Mouse (Mus musculus) gonadal fat pad, adult 2 months (tissue): ENCODE results near the gene Hdlbp. TPM values are rescaled to one million over a fixed set of nuclear protein-coding genes. Genes with fewer than 3 reads are reported as not detected.
A peak's percentile ranks its signal among the peaks of the same experiment; 100 is the strongest.
"Not testable (repeated sequence)": the region's sequence is repeated elsewhere in the genome, so short reads cannot be mapped to it uniquely, and the experiment has no call there.

Source experiments
- DNase-seq: peaks from one replicate; pipeline ENCODE4 v3.0.0-alpha.2; 2012; ENCODE audit warnings: low read depth
- polyA plus RNA-seq: library from polyadenylated mRNA; depleted of rRNA; stranded (reverse); fragments of >200 nt; gene quantifications from 2 replicates; pipeline ENCODE4 v1.2.3, GENCODE M21; 2012; rRNA removed

The Hdlbp gene
- 134 and 136 TPM in 2 replicates for polyA plus RNA-seq

DNA sequence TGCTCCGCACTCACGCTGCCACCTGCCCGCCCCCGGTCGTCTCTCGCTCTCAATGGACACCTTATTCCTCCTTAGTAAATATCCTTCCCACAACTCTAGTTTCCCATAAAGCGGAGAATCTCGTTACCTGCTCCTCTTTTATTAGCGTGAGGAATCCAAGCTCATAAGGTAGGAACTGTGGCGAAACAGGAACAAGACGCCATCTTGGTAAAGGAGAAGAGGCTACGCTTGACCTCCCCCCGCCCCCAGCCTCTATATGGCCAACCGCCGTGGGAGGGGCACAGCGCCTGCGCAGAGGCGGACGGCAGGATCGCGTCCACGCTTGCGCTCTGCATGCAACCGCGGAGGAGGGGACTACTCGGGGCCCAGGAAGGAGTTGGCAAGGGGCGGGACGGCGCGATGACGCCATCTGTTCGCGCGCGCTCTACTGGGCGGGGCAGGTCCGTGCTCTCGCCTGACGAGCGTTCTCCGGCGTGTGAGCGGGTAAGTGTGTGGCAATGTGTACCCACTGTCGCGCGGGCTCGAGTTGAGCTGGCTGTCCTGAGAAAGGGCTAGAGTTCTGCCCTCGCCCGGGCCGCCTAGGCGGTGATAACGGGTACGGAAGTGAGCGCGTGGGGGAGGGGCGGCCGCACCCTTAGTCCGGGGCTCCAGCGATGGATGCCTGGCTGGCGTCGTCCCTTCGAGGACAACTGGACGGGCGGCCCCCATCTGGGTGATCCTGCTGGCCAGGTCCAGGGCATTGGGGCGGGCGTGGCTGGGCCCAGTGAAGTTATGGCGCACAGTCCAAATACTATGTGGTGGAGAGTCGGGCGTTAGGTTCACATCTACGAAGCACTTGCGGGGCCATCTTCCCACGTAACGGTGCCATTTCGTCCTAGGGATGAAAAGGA is at the start of gene Hdlbp:
TSS of gene Hdlbp (minus strand) at position 230 of the 890 bp plus-strand sequence.
- DNase-seq = peak; percentile 68

DNA sequence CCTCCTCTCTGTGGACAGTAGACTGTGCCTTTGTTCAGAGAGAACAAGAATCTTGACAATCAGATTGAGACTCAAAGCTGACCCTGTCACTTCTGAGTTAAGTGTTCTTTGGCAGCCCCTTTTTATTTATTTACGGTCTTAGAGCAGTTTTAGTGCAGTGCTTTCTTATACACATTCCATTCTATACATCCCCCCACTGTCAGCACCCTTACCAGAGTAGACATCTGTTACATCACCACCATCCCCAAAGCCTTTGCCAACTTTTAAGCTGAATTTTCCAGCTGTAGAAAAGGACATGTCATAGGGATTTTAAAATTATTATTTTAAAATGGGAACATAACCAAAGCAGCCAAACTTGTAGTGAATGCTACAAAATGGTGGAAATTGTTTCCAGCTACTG is 43.7 kb upstream of the Hdlbp start:
- DNase-seq = no peak

DNA sequence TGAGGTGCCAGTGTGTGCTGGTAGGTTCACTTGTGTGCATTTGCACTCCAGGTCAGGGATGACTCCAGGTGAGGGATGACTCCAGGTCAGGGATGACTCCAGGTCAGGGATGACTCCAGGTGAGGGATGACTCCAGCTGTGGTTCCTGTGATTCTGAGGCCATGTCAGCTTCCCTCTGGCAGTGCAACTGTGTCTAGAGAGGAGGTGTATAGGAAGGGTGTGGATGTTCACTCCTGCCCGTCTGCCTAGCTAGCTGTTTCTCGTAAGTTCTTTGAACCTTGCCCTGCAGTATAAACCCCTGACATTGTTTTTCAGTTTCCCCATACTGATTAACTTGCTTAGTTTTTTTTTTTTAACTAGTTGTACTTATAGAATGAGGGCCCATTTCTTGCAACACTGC is 42.9 kb upstream of the Hdlbp start:
- no peak for DNase-seq

DNA sequence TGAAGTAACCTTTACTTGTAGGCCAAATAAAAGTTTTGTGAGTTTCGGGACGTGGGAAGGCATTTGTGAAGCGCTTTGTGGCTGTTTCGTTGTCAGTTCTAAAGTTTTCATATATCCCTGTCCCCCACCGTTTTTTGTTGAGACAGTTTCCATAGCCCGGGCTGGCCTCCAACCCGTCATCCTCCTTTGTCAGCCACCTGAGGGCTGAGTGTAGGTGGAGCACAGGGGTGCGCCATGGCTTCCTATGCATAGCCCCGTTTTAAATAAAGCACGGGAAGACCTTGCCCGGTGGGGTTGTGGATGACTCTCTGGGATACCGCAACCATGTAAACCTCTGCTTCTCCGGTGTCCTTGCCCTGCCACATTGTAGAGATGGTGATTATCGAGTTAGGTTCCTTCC is 34.6 kb upstream of the Hdlbp start:
- DNase-seq = no peak

DNA sequence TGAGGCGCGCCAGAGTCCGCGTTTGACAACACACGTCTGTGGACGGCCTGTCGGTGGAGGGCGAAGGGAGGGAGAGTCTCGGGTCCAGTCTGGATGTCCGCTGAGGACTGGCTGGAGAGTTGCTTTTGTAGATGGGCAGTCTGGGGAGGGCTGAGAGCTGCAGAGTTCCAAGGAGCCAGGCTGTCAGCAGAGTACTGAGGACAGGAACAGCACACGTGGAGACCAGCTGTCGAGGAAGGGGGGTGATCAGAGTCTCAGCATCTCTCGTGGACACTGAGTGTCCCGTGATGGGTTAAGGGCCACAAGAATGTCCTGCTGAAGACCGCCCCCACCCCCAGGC is 33.7 kb upstream of the Hdlbp start:
- DNase-seq = no peak

DNA sequence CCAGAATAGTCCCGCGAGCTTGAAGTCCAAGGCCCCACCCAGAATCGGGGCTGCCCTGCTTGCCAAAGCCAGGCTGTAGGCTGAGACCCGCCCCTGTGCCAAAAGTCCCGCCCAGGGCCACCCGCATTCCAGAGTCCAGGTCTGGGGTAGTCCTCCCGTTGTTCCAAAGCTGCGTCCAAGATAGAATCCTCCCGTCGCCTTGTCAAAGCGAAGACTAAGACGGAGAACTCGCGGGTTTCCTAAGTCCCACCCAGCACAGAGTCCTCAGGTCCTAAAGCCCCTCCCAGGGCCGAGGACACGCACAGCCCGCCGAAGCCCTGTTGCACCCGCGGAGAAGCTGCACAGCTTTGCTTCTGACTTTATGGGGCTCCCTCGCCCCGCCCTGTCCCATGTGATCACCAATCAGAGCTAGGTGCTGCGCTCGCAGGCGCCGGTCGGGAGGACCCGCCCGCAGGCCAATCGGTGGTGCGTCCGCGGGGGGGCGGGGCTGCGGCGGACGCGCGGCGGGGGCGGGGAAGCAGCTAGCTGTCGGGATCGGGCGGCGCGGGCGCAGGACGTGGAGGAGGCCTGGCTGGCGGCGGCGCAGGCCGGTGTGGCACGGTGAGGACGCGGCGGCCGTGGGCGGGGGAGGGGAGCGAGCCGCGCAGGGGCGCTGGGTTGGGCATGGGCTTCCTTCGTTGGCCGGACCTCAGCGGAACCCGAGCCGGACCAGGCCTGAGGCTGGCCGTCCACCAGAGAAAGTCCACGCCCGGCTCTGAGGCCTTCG is 33.2 kb upstream of the Hdlbp start, which contains the start of gene Farp2:
TSS of gene Farp2 (plus strand) at position 495 of the 766 bp plus-strand sequence.
- peak; percentile 57 for DNase-seq

DNA sequence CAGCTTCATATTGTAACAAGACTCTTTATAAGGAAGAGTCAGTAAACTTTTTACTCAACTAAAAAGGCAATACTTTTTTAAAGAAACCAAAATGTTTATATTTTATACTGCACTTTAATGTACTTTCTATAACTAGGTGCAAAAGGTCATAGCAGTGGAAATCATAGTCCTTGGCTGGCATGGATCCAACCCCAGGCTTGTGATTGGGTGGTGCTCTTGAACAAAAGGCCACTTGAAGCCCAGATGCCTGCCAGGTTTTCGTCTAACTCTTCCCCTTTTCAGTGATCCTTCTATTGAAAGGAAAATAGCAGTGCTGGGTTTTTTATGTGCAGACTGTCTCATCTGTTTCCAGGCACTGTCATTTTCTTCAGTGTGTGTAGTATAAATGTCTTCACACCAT is 30.0 kb upstream of the Hdlbp start:
- not testable (repeated sequence) for DNase-seq

DNA sequence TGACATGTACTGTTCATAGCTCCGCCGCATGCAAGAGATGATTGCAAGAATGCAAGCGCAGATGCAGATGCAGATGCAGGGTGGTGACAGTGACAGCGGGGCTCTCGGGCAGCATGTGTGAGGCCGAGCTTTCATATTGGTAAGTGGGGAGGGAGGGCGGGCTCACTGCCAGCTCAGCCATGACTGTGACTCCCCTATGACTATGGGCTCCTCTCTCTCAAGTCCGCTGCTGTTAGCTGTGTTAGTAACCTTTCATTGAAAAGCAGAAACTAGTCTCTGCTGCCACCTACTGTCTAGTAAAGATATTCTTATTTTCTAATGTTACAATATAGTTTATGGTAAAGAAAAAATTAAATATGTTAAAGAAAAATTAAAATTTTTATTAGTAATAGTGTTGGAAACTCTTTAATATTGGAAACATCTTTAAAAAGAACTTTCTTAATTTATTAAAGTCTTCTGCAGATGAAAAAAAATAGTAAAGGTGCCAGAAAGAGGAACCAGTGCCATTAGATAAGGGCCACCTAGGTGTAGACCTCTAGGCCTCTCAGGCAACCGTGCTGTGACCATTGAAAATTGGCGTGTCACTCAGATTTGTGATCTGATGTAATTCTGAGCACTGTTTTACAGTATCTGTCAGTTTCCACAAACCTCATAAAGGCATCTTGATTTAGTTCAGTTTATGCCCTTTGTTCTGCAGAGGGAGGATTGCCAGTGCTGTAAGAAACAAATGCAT is 28.5 kb upstream of the Hdlbp start:
- no peak for DNase-seq

DNA sequence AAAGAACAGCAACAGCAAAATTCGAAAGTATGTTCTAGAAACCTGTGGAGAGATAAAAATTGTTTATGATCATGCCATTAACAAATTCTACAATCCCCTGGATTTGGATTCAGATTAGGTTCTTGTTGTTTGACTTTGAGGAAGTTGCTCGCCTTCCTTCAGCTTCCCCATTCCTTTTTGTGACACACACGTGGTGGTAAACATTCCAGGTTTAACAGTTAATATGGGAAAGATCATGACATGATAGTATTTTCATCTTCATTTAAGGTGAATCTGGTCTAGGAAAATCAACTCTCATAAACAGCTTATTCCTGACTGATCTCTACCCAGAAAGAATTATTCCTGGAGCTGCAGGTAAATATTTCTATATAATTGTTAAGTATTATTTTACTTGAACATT is 16.7 kb upstream of the Hdlbp start:
- no peak for DNase-seq

DNA sequence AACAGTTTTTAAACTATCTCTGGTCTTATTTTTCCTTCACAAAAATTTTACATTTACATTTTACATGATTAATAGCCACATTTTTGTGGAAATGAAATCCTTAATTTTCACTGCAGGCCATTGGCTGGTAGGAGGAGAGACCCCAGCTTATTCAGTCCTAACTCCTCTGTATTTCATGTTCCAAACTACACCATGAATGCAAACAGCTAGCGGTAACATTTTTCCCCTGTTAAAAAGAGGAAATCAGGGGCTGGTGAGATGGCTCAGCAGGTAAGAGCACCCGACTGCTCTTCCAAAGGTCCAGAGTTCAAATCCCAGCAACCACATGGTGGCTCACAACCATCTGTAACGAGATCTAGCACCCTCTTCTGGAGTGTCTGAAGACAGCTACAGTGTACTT is 7.7 kb upstream of the Hdlbp start:
- DNase-seq = not testable (repeated sequence)

DNA sequence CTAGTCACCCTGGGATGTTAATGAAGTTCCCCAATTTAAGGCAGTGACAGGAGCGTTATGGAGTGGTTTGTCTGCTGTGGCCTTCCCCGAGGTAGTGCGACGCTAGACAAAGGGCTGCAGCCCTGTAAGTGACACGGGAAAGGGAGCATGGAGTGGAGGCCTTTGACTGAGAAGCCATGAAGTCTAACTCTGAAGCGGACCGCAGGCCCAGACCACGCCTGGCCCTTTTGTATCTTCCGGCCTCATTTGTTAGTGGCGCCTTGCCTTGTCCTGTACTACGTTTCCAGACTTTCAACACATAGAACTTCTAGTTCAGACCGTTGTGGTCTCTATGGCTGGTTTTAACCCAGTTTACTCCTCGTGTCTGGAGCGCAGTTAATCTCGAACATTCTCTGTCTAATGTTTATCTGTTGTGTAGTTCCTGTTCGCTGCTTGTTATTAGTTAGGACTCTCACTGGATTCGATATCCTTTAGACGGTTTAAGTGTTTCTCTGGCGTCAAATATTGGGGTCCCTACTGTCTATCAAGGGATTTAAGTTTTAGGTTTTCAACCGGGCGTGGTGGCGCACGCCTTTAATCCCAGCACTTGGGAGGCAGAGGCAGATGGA is 965 bp upstream of the Hdlbp start:
- DNase-seq = no peak

DNA sequence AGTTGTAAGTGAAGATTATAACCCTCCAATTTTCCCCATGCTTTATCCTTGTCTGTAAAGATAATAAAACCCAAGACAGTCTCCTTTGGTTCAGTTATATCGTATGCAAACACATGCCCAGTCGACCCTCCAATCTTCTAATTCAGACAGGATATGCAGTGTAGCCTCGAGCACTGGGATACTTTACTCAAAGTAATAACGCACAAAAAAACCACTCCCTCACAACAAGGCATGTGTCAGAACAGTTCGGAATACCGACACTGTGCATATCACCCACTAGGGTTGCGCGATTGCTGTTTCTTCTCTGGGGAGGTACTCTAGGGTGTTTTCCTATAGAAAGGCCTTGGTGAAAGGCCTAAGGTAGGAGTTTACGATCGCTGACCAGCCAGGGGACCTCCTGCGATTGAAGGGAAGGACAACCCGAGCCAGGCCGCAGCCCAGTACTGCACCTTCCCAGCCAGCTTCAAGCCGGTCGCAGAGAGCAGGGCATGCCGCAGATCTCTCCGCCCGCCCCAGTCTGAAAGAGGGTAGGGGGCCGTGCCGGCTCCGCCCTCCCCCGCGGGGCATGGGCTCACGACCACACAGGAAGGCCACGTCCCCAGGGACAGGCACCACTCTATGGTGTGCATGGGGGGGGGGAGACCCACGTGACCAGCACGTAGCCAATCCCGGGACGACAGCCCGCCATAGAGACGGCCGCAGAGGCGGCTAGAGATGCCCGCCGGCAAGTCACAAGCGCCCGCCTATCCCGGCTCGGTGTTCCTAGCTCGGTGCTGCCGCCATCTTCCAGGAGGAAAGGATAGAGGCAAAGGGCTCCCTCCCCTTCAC is 643 bp downstream of the Hdlbp start:
- peak; percentile 64 for DNase-seq

DNA sequence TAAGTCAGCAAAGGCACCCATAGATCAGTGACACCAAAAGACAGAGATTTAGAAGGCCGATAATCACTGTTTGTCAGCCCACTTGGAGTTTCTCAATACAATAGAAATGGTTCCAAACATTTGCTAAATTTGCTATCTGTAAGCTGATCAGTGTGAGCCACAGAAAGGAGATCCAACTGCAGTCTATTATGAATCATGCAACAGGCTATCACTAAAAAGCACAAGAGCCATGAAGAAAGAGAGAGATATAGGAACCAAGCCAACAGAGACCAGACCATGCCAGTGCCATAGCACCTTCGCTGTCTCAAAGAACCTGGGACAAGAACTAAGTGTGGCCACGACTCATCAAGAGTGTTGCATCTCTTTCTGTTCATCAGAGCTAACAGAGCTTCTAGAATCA is 2.9 kb downstream of the Hdlbp start:
- no peak for DNase-seq

DNA sequence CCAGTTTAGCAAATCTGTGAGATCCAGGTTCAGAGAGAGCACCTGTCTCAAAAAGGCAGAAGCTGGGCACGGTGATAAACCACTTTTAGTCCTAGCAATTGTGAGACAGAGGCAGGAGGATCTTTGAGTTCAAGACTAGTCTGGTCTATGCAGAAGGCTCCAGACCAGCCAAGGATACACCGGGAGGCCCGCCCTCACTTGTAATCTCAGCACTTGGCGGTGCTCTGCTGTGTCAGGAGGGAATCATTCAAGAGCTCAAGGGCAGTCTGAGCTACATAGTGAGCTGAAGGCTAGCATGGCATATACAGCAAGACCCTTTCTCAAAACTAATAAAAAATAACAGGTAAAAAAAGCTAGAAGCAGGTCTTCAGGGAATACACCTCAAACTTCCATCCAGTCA is 10.0 kb downstream of the Hdlbp start:
- DNase-seq = no peak

DNA sequence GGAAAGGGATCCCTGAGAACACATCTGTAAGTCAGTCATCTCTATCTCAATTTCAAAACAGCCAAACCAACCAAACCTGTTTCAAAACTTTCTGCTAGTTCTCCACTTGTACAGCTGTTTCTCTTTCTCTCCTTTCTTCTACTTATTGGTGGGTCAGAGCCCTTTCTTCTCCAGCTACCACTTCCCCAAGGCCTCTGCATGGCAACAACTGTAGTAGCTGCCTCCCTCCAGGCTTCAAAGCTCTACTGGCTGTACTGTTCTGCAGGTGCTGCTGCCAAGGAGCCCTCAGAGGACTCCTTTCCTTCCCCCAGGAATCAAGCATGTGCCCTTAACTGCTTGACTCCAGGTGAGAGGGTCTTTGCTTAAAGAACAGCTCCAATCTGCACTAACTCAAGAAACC is 12.9 kb downstream of the Hdlbp start:
- no peak for DNase-seq

DNA sequence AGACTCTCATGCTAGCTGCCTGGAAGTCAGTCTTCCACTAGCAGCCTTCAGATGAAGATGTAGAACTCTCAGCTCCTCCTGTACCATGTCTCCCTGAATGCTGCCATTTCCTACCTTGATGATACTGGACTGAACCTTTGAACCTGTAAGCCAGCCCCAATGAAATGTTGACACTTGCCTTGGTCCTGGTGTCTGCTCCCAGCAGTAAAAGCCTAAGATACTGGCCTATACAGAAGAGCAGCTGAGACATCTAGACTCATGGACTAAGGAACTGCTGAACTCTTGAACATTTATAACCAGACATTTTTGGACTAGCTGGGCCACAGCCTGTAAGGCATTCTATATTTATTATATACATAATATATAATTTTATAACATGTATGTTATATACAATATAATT is 13.5 kb downstream of the Hdlbp start:
- no peak for DNase-seq

DNA sequence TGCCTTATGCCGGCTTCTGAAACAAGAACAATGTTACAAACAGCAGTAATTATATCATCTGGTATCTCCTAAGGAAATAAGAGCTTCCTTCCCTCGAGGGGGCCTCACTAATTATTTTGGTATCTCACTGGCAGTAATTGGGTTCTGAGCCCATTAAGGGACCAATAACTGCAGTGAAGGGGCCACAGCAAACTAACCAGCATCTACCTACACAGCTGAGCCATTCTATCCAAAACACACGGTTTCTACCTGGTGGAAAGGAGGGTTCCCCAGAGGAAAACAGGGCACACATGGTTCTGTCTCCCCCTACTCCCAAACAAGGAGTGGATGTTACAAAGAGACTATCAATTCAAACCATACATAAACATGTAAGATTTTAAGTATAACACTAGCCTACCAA is 19.5 kb downstream of the Hdlbp start:
- DNase-seq = no peak

DNA sequence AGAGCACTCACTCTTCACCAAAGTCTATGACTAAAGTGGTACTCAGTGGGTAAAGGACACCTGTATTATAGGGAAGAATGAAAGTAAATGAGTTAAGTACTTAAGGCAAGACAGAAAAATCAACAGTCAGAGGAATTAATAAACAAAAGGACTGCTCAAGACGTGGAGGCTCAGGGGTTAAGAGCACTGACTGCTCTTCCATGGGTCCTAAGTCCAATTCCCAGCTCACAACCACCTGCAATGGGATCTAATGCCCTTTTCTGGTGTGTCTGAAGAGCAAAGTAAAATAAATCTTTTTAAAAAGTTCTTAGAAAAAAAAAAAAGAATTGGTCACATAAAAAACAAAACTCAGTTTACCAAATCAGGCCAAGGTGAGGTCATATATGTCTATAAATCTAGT is 20.3 kb downstream of the Hdlbp start:
- no peak for DNase-seq

DNA sequence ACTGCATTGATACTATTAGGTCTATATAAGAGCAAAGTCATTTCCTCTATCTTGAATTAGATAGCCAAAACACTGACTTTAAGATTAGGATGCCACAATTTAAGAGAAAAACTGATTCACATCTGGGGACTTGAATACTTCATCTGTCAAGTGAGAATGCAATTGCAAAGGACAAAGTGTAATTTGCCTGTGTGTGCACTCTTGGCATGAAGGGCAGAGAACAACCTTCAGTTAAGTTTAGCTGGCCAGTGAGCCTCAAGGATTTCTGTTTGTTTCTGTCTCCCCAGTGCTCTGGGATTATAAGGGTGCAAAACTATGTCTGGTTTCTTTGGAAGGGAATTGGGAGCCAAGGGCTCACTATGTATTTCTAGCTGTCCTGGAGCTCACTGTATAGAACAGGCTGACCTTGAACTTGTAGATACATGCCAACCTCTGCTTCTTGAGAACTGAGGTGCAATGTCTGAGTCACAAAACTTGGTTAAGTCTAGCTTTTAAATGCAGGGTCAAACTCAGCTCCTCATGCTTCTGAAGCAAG is 24.8 kb downstream of the Hdlbp start:
- no peak for DNase-seq

DNA sequence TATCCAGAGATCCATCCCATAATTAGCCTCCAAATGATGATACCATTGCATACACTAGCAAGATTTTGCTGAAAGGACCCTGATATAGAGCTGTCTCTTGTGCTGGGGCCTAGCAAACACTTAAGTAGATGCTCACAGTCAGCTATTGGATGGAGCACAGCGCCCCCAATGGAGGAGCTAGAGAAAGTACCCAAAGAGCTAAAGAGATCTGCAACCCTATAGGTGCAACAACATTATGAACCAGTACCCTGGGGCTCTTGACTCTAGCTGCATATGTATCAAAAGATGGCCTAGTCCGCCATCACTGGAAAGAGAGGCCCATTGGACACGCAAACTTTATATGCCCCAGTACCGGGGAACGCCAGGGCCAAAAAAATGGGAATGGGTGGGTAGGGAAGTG is 28.5 kb downstream of the Hdlbp start:
- not testable (repeated sequence) for DNase-seq

DNA sequence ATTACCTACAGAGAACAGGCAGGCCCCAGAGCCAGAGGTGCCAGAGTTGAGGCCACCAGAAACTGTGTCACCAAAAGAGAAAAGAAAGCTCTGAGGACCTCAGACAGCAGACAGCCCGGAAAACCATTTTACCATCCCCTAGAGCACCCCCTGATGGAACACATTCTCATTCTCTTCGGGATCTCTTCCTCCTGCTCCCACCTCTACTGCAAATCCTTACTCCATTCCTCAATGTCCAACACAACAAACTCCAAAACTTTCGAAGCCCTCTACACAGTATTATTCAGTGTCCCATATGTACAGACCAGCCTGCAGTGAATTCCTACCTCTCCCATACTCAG is 32.8 kb downstream of the Hdlbp start:
- no peak for DNase-seq
